Mouse (Mus musculus) kidney, adult 8-10 months (tissue): Measurements from ENCODE around the gene Snx30.

Experiments
- DNase-seq, 2 experiments: peaks; one replicate each; pipeline ENCODE4 v3.0.0; 2022

Gene Snx30

DNA sequence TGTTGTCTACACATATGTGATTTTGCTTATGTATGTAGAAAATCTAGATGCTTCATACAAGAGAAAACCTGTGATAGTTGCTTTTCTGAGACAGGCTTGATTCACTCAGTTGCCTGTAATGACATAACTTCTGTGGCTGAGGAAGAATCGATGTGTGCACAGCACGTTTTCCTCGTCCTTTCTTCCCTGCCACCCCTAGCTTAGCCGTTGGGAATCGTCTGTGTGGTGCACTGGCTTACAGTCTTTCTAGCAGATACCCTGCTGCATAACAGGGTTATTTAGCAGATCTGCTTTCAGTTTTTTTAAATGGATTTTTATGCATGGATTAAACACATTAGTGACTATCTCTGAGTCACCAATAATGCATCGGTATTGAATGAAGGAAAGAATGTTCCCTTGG lies 70.9 kb downstream of the Snx30 start:
- DNase-seq, result no peak

DNA sequence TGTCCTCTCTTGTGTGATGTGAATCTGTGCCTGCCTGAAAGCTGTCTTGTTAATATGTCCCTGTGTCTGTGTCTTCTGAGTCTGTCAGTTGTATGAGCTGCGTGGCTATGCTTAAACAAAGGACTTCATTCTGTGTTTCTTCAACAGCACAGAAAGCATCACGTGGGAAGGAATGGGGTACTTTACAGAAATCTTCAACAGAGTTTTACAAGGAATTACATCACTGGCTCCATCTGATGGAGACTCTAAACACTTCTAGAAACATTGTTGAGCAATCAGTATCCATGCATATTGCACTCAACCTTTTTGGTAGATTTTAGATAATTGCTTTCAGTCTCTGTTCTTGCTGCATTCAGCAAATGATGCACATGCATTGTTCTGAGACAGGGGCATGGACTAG lies 71.4 kb downstream of the Snx30 start:
- DNase-seq, result no peak

DNA sequence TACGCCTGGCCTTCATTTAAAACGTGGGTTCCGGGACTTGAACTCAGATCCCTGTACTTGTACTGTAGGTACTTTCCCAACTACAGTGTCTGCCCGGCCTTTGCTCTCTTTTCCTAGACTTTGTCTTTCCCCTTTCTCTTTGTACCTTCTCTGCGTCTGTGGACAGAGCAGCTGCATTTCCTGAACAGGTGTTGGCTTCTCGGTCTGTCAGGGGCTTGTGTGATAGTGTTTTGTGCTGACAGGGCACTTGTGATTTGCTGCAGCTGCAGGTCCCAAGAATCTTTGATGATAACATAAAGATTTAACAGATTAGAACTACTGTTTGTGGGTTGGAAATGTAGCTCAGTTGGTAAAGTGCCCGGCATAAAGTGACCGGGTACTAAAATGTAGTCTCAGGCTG lies 73.0 kb downstream of the Snx30 start:
- no peak for DNase-seq

DNA sequence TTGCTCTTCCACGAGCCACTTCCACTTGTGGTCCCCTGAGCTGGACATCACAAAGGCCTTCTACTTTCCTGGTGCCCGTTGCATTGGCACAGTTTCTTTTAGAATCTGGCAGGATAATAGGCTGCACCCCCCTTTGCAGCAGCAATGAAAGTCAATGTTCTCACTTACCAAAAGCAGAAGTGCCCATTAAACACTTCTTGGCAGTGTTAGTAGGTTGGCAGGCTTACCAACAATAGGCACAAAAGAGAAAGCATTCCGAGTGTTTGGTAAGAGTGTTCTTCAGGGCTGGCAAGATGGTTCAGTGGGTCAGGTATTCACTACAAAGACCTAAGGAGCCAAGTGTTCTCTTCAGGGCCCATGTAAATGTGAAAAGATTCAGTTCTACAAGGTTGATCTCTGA lies 73.8 kb downstream of the Snx30 start:
- no peak for DNase-seq

DNA sequence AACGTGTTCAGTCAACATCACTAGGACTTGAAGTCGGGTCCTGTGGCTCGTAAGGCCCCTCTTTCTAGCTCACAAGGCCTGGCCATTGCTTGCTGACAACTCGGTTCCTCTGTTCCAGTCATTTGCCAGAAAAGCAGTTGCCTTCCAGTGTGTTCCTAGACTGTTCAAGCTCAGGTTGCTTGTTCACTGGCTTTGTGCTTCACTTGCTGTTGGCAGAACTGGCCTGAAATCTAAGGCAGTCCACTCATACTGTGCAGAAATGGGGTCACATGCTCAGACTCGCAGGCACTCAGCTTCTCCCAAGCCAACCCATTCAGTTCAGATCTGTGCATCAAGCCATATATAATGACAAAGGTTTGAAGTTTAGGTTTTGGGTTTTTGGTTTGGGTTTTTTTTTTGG lies 75.1 kb downstream of the Snx30 start:
- no peak for DNase-seq

DNA sequence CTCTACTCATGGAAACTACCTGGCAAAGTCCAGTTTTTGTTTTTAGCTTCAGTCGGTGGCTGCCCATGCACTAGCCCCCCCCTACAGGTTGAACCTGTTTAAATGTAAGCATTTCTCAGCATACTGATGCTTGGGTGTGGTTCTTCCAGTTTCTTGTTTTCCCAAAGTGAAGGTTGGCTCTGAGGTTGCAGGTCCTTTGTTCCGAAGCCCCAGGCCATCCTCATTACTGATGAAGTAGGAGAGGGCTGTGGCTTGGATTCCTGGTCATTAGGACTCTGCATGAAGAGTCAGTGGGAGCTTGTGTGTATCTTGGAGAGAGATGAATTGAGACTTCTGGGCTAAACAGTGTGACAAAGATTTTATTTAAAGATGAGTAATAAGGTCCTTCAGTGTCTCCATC lies 75.6 kb downstream of the Snx30 start:
- DNase-seq, result no peak

DNA sequence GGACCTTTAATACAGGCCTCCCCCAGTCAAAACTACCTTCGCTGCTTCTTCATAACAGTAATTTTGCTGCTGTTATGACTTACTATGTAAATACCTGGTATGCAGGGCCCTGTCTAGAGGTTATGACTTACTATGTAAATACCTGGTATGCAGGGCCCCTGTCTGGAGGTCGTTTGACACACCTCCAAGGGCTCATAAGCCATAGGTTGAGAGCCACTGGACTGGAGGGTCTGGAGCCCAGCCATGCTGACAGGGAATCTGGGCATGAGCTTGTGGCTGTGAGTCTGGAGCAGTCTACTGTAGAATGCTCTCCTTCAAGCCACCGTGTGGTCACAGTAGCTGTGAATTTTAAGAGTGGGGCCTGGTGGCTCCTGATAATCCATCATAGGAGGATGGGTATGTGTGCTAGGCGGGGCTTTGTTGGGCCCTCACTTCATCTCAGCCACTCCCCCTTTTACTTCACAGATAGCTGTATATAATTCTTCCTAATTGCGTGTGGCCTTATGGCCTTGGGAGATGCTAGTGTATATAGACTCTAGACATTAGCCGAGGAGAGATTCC lies 78.6 kb downstream of the Snx30 start:
- DNase-seq, result no peak

DNA sequence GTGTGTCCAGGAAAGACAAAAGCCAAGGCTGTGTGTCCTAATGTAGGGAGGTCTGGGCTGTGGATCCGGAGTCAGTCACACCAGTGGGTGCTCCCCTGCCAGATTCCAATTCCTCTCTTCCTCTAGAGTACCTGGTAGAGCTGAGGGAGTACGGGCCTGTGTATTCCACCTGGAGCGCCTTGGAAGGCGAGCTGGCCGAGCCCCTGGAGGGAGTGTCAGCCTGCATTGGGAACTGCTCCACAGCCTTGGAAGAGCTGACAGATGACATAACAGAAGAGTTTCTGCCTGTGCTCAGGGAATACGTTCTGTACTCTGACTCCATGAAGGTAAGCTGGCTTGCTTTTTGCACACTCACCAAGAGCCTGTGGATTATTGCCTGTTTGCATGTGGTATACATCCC lies 80.6 kb downstream of the Snx30 start:
- DNase-seq, result no peak

DNA sequence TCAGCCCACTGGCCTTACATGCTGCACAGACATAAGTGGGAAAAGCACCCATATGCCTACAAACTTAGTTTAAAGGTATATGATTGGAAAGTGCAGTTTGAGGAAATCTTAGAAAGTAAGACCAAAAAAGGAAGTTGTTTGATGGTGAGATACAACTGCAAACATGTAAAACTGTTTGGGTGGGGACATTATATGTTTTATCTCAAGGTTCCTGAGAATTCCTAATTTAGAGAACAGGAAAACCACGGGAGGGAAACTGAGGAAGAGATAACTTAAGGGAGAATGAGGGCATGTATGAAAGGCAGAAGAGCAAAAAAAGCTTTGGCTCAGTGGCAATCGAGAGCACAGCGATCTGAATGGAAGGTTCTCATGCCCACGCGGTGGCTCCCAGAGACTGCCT lies 81.4 kb downstream of the Snx30 start:
- no peak for DNase-seq

DNA sequence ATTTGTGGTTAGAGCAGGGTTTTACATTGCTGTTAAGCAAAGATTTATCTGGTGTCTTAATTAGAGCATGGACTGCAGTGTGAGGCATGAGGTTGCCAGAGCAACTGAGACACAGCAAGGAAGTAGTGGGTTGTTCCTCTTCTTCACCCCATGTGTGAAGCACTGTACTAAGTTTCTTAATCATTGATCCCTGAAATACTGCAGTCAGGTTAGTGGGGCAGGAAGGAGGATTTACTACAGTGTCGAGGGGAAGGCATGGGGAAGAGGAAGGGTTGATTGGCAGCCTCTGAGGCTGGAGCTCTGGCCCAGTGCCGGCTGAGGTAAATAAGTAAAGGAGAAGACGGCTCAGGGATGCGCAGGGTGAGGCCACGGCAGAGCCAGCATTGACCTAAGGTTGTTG lies 82.4 kb downstream of the Snx30 start:
- peak; percentile 67 to 75 for DNase-seq

DNA sequence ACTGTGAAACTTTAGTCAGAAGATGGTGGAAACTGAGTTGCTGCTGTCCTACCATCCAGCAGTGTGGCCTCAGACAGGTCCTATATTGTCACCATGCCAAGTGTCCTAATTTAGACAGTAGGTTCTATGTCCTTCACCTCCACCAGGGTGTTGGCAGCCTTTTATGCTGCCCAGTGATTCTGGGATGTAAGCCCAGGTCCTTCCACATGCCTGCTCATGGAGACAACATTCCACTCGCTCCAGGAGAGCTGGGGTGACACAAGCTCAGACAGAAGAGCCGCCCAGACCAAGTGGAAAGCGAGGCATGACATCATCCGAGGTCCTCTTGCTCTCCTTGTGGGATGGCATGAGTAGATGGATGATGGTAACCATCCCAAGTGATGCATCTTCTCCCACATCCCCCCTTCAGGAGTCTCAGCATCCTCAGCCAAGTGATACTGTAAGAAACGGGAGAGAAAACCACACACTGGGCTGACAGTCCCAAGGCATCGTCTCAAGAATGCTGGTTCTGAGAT lies 84.5 kb downstream of the Snx30 start:
- DNase-seq, result no peak

DNA sequence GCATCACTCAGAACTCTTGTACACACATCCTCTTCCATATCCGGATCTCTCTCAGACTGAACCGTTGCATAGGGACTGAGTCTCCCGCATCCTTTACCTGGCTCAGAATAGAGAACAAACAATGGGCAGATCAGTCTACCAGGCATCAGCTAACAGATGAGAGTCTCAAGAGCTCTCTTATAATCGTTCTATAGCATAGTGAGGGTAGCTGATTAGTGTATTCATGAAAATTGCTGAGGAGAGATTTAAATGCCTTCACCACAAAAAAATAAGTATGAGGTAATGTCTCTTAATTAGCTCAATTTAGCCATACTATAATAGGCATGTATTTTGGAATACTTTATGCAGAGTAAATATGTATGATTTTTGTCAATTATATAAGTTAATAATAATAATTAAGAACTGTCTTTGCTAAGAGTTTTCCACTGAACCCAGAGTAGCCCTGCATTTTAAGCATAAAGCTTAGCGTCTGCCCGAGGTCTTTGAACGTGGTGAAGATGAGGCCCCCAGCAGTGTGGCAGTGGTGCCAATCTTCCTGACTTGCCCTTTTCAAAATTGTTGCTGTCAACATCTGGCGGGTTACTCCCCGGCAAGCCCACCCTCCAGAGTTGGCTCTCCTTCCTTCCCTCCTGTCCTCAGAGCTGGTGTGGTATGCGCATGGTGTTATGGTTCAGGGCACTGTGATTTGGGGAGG lies 86.2 kb downstream of the Snx30 start:
- DNase-seq, result no peak

DNA sequence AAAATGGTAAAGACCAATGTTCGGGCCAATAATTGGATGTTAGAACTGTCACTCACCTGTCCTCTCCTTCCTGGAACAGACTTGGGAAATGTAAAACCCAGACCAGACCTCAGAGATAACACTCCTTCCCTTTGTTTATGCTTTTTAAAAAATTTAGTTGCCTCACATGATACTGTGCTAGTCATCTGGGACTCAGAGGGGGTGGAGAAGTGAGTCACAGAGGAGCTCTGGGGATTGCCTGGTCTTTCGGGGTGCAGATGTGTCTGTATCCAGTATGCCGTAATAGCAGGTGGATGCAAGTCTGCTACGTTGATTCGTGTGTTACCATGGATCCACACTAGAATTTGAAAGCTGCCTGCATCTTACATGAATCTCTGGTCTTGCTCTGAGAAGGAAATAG lies 87.1 kb downstream of the Snx30 start:
- DNase-seq, result no peak

DNA sequence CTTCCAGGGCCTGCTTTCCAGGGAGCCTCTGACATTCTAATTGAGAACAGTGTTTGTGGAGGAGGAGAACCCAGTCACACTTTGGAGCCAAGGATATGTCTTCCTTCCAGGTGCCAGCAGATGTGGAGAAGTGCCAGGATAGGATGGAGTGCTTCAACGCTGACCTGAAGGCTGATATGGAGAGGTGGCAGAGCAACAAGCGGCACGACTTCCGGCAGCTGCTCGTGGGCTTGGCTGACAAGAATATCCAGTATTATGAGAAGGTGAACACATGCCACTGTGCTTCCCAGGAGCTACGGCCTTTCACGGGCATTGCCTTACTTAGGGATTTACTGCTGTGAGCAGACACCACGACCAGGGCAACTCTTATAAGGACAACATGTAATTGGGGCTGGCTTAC lies 88.8 kb downstream of the Snx30 start:
- DNase-seq, result no peak

DNA sequence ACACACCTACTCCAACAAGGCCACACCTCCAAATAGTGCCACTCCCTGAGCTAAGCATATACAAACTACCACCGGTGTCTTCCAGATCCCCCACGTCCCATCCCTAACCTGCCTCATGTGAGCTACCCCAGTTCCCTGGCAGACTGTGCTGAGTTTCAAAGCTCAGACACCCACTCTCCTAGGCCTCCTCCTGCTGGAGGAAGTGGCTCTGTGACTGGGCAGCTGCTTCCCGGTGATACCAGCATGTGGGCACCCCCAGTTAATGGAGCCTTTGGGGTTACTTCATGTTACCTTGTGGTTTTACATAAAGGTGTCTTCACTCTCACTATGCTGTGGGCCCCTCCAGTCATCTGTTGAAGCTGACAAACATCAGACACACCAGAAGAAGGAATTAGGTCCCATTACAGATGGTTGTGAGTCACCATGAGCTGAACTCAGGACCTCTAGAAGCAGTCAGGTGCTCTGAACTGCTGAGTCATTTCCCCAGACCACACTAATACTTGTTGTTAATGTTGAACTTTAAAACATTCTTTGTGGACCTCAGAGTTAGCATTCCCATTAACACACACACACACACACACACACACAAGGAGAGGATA lies 89.4 kb downstream of the Snx30 start:
- DNase-seq, result no peak

DNA sequence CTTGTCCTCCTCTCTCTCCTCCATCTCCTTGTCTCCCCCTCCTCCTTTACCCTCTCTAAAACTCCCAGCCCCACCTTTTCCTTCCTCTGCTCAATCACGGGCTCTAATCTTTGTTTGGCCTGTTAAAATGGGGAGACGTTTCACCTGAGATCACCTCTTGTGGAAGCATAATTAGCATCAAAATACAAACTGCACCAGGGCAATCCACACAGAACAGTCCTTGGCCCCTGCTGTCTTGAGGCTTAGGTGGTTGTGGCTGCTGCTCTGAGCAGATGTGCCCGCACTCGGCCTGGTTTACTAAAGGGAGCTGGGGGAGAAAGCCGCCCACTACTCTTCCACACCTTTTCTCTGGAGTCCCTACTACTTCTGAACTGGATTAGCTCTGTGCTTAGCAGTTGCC lies 90.4 kb downstream of the Snx30 start:
- DNase-seq, result no peak

DNA sequence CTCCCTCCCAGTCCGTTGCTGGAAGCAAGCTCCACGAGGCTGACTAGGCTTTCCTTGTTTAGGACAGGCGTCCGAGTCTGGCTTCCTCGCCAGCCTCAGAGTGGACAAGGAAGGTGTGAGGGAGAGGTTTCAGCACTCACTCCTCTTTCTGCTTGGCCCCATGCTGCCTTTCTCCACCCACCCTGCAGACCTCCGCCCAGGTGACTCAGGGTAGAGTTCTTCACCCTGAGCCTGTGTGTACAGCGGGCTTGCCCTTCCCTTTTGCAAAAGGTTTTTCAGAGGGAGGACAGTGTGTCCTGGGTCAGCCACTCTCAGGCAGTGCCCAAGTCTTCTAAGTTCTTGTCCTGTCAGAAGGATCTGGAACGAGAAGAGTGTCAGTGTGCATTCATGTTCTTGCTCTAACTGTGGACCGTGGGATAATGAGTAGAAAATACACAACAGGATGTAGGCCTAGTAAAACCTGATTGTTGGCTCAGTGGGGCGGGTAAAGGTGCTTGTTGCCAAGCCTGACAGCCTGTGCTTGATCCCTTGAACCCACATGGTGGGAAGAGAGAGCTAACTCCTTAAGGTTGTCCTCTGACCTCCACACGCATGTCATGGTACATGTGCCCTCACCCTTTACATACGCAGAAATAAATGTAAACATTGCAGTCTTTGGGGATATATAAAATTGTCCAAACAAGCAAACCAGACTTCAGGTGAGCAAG lies 92.3 kb downstream of the Snx30 start:
- DNase-seq, result no peak

DNA sequence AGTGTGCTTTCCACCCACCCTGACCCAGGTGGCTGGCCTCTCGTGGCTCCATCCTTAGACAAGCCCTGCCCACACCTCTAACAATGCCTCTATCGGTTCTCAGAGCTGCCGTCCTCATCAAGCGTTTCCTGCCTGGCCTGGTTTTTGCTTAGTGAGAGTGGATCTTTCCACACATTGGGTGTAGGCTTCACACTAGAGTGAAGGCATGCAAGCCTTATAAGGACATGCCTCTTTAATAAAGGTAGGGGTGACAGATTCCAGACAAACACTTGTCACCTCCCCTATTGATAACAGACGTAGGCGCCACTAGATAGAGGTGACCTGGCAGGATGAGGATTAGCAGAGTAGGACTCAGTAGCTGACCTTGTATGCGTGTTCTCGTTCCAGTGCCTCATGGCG lies 92.9 kb downstream of the Snx30 start:
- DNase-seq, result no peak

DNA sequence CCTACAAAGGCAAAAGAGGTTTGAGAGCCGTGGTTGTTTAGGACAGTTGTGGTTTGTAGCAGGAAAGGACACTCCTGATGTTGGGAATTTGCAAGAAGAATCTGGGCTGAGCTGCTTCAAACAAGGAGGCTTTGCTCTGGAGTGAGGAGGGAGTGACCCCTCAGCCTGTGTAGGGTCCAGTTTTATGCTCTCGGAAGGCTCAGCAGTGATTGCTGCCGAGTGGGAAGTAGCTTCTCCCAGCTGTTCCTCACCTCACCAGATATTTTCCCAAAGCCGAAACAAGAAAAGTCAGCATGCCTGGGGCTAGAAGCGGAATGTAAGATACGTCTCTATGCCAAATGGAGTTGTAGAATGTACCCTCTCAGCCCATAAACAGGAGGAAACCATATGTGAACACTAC lies 96.2 kb downstream of the Snx30 start:
- no peak for DNase-seq

DNA sequence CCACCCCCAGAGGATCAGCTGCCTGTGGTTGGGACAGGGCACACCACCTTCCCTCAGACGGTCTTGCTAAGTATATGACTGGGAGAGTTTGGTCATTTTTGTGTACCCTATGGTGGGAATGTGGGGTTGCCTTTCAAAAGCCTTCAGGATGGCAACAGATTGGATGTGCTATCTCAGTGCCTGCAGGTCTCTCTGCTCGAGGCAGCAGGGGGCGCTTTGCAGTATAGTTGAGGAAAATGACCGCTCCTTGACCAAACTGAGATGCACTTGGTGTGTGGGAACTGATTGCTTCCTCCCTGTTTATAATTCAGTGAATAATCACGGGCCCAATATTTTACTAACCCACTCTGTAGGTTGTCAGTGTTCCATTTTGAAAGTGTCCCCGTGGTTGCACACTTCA lies 96.9 kb downstream of the Snx30 start:
- peak in 1 of 2 experiments; percentile 24 for DNase-seq

DNA sequence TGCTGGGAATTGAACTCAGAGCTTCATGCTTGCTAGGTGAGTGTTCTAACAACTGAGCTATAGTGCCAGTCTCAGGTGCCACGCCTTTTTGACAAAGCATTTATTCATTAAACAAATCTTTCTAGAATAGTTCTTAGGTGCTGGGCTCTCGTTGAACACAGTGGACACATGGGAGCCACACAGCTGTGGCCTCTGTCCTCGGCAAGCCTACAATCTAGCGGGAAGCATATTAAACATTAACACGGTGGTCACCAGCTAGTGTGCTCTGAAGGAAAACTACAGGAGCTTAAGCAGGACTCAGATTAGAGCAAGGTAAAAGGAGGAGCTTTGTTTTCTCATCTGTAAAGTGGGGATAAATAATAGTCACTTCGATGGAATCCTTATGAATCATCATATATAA lies 101.5 kb downstream of the Snx30 start:
- peak; percentile 27 to 43 for DNase-seq

DNA sequence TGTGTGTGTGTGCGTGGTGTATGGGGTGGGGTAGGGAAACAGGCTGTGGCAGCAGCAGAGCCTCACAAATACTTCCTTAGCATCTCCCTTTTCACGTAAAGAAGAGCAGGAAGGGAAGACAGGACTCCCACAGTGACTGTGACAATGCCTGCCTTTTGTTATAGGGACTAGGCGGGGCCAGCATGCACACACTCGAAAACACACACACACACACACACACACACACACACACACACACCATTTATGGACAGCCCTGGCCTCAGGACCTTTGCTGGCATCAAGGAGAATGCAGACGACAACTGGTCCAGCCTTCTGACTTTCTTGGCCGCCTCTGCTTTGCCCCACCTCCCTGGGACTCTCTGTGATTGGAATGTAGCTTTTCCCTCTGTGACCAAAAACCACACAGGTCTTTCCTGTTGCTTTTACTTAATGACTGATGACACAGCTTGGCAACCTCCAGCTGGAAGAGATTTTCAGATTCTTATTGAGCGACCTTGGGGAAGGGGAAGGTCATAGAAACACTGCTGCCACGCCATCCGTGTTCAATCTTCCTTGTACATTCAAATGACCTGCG lies 102.1 kb downstream of the Snx30 start:
- DNase-seq, result peak in 1 of 2 experiments; percentile 10

DNA sequence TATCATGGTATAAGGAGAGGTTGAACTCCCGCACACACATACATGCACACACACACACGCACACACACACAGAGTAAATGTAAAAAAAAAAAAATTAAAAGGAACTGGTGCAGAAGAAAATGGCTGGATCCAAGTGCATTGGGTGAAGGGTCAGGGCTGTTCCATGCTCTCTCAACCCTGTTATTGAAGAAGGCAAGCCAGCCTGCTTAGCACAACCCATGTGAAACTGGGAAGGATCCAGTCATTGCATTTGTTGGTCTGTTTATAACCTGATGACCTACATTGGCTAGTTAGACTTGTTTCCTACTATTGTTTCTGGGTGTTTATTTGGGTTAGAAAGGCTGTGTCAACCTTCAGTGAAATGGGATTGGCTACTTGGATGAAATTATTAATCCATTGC lies 103.1 kb downstream of the Snx30 start:
- no peak for DNase-seq
